Mouse (Mus musculus): ENCODE data around the gene Dek. TPM values are rescaled to one million over a fixed set of nuclear protein-coding genes. Genes with fewer than 3 reads are reported as not detected.

Dek gene
- 102 and 139 TPM in 2 replicates for polyA plus RNA-seq (2015; fragmentation: Nextera tagmentation; extraction: Ambion mirVana)

DNA sequence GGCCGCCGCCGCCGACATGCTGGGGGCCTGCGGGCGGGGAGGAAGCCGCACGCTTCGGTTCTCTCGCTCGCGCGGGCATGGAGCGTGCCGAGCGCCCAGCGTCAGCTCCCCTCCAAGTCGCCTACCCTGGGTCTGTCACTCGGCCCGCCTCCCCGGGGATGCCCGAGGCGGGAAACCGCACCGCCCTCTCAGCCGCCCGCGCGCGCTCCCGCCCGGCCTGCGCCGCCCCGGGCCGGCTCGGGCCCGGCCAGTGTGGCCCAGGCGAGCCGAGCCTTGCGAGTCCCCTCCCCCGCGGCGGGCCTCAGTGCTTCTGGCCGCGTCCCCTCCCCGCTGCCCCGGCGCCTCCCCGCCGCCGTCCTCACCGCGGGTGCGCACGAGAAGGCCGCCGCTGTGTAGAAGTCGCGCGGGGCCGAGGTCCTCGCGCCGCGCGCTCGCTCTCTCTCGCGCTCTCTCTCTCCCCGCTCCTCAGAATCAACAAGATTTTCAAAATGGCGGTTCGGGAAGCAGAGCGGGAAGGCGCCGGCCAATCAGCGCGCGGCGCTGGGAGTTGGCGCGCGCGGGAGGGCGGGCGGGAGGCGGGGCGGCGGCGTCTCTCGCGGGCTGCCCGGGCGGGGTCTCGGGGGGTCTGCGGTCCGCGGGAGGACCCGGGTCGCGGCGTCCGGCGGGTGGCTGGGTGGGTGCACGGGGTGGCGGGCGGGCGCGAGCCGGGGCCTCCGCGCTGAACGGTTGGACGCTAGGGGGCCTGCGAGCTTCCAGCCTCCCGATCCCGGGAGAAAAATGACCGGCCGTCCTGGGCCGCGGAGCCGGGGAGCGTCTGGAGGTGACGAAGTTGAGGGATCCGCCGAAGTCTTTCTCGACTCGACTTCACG, at the start of gene Dek:
Dek (minus strand) TSS at position 491 of the 869 bp plus-strand sequence.

DNA sequence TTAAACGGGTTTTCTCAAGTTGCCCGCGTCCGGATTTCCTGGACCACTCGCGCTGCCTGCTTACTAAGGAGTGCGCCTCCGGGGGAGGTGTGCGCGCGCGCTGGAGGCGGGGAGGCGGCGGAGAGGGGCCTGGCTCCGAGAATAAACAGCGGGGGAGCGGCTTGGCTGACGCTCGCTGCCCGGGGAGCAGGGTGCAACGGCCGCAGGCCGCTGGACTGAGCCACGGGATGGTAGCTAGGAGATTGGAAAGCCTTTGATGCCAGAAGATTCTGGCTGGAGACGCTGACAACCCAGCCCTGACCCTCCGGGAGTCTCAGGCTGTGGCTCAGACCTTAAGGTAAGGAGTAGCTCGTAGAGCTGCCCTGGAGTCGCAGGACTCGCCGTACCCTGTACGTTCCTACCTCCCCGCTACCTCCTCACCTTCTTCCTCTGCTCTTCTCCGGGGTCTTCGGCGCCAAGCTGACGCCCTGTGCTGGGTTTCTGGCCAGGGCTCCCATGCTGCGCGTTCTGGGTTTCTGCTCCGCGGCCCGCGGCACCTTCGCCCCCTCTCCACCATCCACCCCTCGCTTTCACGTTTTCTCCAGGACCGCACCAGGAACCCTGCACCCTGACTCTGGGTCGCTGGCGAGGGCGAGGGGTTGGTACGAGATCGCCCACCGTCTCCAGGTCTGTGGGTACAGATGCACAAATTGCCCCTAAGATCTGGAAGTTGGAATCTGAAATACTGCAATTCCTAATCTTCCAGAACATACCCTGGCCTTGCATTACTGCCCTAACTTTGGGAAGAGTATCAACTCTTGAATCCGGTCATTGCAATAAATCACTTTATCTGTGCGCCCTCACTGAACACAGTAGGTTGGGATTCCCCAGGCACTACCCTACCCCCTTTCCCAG, 16.8 kb upstream of the Dek start, which contains the start of gene Rnf144b:
Rnf144b (plus strand) TSS at position 120 of the 894 bp plus-strand sequence.

DNA sequence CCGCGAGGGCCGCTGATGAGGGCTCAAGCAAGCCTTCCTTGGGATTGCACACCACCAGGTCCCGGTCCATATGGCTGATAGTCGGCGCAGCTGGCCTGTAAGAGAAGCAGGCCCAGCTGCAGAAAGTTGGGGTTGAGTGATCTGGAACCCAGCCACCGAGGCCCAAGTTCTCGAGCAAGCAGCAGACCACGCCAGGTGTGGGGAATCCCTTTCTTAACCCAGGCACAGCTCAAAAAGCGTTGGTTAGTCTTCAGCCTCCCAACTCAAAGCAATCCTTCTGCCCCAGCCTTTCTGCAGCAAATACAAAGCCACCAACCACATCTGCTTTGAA, 61.4 kb downstream of the Dek start, which contains the start of gene Tpmt:
Tpmt (minus strand) TSS at position 121 of the 331 bp plus-strand sequence.

DNA sequence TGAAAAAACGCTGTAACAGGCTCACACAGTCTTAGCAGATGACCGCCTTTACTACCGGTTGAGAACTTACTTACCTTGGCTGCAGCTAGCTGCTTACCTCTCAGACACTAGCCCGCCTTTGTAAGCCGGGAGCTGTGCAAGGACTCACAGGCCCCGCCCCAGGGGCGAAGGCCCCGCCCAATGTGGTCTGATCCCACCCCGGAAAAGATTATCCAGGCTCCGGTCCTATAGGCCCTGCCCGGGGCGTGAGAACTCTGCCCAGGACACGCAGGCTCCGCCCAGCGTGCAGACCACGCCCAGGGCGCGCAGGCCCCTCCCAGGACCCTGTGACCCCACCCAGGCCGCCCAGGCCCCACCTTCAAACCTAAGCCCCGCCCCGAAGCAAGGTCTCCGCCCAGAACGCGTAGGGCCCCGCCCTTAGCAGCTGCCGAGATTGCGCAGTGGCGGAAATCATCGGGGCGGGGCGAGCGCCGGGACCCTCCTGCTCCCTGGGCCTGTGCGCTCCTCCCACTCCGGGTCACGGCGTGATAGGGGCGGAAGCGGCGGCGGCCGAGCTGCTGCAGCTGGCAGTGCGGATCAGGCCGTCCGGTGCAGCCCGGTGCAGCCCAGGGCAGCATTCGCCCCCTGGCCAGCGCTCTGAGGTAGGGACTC, 62.8 kb downstream of the Dek start, which contains the start of gene Kdm1b:
Kdm1b (plus strand) TSS at position 470 of the 651 bp plus-strand sequence.

Other genes with a start within 250 kb of the Dek start
- gene Kif13a, start 176.3 kb downstream of the Dek start, polyA plus RNA-seq (2015; fragmentation: Nextera tagmentation; extraction: Ambion mirVana): 14.8 and 15.8 TPM in 2 replicates
- 2.5 and 3.7 TPM in 2 replicates for gene Nhlrc1, start 91.4 kb downstream of the Dek start, polyA plus RNA-seq (2015; fragmentation: Nextera tagmentation; extraction: Ambion mirVana)
- 58.2 and 66.7 TPM in 2 replicates for gene Kdm1b, start 62.7 kb downstream of the Dek start, polyA plus RNA-seq (2015; fragmentation: Nextera tagmentation; extraction: Ambion mirVana)
- gene Tpmt, start 61.5 kb downstream of the Dek start, polyA plus RNA-seq (2015; fragmentation: Nextera tagmentation; extraction: Ambion mirVana): 6.0 and 9.6 TPM in 2 replicates
- 14.5 and 17.6 TPM in 2 replicates for gene Rnf144b, start 16.5 kb upstream of the Dek start, polyA plus RNA-seq (2015; fragmentation: Nextera tagmentation; extraction: Ambion mirVana)

Data from urinary bladder, postnatal 0 days (tissue).